Mouse (Mus musculus) adrenal gland, postnatal 4 days (tissue): ENCODE results near the gene S100a2. TPM values are rescaled to one million over a fixed set of nuclear protein-coding genes. Genes with fewer than 3 reads are reported as not detected.
A peak's percentile ranks its signal among the peaks of the same experiment; 100 is the strongest.

Source experiments
- DNase-seq, 2 experiments: peaks; one replicate each; pipeline ENCODE4 v3.0.0; 2021 to 2022; ENCODE audit warnings: low spot score in 2 of 2, mixed read lengths in 2 of 2
- total RNA-seq, 2 experiments: library from RNA; stranded (reverse); gene quantifications; 2 replicates each; pipeline ENCODE4 v1.2.3; 2021

S100a2 gene
- total RNA-seq, 2 experiments from 2014 or later, result not detected

DNA sequence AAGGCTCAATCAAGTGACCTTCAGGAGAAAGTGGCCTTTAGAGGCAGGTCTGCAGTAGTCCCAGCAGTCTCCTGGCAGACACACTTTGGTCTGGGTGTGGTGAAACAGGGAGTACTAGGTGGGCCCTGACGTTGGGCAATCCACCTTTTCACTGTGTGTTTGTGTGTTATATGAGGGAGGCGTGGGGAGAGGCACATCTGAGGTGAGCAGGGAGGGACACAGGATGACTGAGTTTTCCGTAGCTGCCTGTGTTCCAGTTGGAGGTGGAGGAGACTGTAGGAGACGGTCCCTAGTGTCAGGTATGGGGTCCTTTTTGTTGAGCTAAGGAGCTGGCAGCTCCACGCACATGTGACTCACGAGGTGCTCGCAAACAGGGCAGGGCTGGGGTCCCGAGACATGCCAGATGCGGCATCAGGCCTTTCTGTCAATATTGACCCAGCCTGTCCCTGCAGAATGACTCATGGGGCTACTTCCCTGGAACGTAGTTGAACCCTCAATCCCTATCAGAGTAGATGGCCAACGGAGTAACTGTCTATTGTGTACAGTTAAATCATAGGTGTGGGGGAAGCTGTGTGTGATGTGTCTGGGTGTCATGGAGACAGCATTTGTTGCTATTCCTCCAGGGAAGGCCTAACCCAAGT is 24.7 kb downstream of the S100a2 start:
- DNase-seq, result no peak

DNA sequence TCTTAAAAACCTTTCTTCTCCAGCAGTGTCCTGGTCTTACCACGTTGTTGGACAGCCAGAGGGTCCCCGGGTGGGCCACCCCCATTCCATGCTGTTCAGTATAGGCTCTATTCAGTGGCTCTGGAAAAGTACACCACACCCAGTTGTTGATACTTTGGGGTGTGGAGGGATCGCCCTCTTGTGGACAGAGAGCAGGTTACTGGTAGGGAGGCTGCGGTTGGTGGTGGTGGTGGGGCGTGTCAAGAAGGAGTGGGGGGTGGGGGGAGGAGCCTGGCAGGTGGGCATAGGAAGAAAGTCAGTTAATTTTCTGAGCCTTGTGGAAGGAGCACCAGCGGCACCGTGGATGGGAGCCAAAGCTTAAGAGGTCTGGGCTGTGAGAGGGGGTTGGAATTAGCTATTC is 25.4 kb downstream of the S100a2 start:
- DNase-seq, result peak; percentile 19 to 59

DNA sequence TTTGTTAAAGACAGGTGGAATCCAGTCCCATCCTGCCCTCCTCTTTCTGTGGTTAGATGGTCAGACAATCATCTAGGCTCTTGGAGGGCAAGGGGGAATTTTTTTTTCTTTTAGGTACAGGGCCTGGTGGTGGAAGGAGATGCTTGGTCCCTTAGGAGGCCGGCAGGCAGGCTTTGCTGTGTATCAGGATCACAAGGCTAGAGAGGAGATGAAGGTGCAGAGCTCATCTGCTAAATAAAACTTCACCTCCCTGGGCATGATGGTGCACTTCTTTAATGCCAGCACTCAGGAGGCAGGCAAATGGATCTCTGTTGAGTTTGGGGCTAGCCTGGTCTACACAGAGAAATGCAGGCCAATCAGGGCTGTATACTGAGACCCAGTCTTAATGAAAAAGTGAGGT is 25.9 kb downstream of the S100a2 start:
- DNase-seq, result no peak

DNA sequence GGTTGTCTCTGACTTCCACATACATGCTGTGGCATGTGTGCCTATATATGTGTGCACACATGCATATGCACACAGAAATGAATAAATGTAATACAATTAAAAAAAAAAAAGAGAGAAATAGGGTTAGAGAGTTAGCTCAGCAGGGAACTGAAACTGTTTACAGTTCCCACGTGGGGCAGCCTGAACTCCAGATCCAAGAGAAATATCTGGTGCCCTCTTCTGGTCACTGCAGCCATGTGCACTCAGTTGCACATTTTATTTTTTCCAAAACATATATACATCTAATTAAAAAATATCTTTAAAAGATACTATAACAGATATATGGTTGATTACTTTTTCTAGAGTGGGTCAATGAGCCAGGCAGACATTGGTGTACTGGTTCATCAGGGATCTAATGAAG is 27.5 kb downstream of the S100a2 start:
- no peak for DNase-seq

DNA sequence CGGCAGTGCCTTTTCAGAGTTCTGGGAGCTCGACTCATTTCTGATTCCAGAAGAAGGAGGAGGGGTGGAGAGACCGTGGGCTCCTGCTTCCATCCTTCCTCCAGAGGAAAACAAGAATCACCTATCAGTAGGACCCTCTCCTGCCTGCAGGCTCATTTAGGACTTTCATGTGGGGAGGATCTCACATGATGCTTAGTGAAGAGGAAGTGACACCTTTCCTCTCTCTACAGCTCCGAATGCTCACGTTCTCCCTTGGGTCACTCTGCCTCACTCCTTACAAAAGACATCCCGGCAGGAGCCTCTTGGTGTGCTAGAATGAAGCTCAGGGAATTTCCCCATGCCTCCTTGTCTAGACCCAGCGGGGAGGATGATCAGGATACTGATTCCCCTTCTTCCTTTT is 31.5 kb downstream of the S100a2 start:
- no peak for DNase-seq

DNA sequence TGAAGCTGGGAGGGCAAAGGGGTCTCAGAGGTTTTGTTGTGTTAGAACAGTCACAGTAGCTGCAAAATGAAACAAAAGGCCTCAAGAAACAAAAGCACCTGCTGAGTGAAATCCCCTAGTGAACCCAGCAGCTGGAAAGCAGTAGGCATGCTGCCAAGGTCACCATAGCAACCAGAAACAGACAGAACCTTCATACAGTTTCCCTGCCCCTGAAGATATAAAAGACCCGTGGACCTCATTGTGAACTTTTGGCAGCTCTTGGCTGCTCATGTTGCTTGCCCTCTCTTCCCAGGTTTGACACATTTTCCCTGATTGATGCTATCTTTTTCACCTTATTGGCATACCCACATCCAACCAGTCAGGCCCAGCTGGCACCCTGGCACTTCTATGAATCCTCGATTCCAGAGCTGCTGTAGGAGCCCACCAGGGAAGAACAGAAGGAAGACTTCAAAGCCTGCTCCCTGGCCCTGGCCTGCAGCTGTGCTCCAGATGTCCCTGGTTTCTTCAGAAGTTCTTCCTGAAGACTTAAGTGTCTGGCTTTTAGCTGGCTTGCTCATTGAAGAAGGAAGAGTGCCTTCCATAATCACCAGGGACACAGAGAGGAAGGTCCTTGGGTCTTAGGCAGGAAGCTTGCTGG is 33.5 kb downstream of the S100a2 start:
- peak; percentile 32 to 43 for DNase-seq

DNA sequence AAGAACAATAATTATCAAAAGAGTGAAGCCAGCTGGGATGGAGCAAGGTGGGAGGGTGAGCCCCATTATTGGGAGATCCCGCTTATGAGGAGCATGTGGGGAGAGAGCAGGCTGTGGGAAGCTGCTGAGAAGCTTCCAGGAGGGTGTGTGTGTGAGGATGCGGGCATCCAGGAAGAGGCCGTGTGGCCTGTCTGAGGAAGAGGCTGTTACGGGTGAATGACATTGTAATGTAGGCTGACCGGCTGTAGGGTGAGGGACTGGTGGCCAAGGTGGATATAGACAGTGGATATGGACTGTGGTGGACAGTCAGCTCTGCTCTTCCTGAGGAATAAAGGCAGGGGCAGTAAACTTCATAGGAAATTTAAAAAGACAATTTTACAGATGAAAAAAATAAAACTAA is 35.4 kb downstream of the S100a2 start:
- DNase-seq, result no peak

DNA sequence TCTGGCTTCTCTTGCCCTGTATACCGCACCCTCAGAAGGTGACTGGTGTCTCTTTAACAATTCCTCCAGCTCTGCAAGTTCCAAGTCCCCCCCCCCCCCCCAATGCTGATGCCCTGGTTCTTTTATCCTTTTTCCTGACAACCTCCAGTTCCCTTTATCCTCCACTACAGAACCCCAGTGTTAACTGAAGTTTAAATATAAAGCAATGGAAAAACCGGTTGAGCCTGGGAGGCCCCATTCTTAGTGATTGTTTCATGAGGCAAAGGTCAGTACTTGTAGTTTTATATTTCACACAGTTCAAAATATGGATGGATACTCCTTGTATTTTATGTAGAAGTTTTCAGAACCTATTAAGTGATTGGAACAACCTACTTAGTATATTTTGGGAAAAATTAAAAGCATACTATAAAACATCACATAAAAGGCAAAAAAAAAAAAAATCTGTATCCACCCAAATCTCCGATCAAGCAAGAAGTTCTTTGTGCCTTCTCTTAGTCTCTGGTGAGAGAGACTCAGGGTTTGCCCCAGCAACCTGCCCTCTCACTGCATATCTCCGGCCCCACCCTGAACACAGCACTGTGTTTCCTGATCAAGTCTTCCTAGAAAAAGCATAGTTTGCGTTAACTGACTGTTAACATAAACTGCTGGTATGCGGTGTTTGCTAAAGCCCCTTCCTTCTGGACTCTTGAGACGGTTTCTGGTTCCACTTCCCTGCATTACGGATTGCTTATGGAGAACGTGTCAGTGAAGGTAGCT is 36.4 kb downstream of the S100a2 start:
- DNase-seq, result no peak

DNA sequence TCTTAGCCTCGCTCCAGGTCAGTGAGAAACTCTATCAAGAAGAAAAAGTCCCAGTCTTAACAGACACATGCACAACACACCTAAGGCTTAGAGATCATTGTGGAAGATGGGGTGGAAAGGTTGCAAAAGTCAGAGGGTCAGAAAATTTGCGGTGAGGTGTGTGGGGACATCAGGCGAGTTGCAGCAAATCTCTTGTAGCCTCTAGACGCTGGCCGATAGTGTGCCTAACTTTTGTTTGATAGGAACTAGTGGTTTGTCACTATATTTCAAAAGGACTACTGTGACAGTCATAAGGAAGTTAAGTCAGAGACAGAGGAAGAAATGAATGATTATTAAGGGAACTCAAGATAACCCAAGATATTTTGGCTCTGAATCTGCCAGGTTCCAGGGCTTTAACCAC is 37.3 kb downstream of the S100a2 start:
- DNase-seq, result no peak

DNA sequence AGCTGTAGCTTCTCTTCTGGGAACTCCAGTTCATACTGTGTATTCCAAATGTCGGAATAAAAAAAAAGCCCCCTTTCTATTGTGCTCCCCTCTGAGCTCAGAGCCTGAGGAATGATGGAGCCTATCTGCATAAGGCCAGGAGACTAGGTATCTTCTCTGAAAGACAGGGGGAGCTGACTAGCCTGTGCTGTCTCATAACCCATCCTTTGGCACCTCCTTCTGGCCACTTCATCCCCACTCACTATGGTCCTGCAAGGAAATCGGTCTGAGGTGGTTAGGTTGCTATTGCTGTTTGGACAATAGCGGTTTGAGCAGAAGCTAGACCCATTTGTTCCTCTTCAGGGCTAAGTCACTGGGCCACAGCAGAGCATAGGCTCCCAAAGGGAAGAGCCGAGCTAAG is 37.8 kb downstream of the S100a2 start:
- no peak for DNase-seq

DNA sequence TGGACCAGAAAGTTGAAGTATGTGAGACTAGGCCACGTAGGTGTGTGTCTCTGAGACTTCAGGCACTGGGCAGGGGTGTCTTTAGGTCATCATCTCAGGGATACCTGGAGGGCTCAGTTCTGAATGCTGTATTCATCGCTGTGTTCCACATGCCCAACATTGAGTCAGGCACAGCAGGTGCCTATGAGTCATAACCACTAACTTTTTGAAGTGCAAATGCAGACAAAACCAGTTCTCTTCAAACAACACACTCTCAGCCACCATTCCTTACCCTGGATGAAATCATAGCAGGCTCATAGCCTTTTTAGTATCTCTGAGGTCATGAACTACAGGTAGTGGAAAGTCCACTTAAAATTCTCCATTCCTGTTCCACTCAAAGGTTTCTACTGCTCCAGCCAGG is 39.3 kb downstream of the S100a2 start:
- DNase-seq, result no peak

DNA sequence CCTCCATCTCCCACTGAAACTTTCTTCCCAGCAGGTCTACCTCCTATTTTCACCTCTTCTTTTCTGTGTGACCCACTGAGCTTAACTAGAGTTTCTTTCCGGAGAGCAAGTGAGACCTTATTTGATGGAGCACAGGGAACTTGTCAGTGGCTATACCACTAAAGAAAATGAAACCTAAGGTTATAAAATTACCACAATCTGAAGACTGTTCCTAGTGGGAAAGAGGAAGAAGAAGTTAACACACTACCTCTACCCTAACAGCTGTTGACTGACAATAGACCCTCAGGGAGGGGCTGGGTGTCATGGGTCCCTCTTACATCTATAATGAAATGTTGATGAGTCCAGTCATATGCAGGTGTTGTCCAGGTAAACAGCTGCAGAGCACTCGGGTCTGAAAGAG is 41.9 kb downstream of the S100a2 start:
- DNase-seq, result no peak

DNA sequence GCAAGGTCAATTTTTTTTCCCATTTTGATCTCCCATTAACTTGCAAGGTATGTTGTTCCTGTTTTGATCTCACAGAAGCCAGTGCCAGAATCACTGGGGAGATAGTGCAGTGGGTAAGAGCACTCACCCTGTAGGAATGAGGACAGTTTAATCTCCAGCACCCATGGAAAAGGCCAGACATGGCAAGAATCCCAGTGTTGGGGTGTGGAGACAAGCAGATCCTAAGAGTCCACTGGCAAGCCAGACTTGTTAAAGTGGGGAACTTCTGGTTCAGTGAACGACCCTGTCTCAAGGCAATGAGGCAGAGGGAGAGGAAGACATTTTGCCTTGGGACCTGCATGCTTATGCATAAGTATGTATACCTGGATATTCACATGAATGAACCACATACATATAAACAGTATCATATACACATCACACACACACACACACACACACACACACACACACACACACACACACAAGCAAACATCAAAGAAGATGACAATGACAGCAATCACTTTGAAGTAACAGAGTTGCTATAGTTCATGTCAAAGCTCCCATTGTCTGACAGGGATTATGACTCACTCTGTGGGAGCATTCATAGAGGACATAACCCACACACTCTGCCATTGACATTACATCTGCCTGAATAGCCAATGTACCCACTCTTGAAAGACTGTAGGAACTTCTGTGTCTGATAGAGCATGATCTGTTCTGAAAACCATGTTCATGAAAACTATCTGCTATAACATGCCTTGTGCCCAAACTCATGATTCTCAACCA is 48.6 kb downstream of the S100a2 start:
- DNase-seq, result no peak

DNA sequence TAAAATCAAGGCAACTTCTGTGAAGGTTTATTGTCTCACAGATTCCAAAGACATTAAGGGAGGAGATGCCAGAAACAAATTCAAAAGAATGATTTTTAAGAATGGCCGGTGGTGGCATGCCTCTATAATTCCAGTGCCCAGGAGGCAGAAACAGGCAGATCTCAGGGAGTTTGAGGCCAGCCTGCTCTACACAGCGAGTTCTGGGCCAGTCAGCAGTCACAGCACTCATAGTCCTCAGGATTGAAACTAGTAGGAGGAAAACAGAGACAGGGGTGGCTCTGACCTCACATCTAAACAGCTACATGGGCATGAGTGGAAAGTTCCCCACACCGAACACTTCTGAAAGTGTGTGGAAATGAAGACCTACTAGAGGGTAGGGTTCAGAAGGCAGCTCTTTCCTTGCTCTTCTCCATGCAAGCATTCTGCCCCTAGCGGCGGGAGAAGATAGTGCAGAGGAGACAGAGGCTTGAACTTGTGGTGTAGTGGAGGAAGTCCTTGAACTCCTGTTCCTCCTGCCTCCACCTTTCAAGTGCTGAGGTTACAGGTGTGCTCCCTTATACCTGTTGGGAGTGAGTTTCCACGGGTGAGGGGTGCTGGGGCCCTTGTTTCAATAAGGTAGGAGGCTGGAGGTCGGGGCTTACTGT is 49.6 kb downstream of the S100a2 start:
- no peak for DNase-seq

DNA sequence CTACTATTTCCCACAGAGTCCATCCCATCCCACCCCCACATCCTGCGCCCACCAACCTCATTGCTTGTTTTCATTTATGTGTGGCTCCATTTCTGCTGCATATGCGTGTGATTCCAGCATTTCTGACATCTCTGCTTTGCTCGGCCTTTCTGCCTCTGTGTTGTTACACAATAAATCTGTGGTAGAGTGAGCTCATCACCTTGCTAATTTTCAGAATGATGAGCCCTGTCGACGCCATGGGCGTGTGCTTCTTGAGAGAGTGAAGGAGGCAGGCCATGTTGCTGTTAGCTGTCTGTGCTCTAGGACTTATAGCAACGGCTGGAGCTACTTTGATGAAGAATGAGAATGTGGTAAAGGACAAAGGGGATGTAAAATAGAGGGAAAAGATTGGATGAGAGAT is 50.9 kb downstream of the S100a2 start:
- DNase-seq, result no peak

Other genes starting within 250 kb of the S100a2 start
- 10 to 100 TPM; 76.7 to 83.4 TPM for gene Slc27a3, start 200.3 kb upstream of the S100a2 start, total RNA-seq
- gene Ints3, start 156.6 kb upstream of the S100a2 start, total RNA-seq, result 10 to 100 TPM; 56.4 to 57.6 TPM
- gene Npr1, start 124.4 kb upstream of the S100a2 start, total RNA-seq, result 100 to 1,000 TPM; 120 to 121 TPM
- gene Ilf2, start 114.1 kb upstream of the S100a2 start, total RNA-seq, result 10 to 100 TPM; 81.8 to 92.6 TPM
- gene Snapin, start 99.2 kb upstream of the S100a2 start, total RNA-seq, result 10 to 100 TPM; 70.9 to 72.3 TPM
- 100 to 1,000 TPM; 137 to 138 TPM for gene Chtop, start 80.7 kb upstream of the S100a2 start, total RNA-seq
- 10 to 100 TPM; 67.1 TPM for gene S100a1, start 75.9 kb upstream of the S100a2 start, total RNA-seq
- 10 to 100 TPM; 23.9 to 24.7 TPM for gene S100a13, start 75.8 kb upstream of the S100a2 start, total RNA-seq
- 1 to 10 TPM in 1 of 2 experiments, under 1 TPM in 1; 0.54 to 1.2 TPM for gene S100a14, start 63.4 kb upstream of the S100a2 start, total RNA-seq
- 10 to 100 TPM; 68.4 to 74.4 TPM for gene S100a16, start 53.0 kb upstream of the S100a2 start, total RNA-seq
- not detected for gene S100a3, start 29.7 kb upstream of the S100a2 start, total RNA-seq
- gene Gm42674, start 11.7 kb downstream of the S100a2 start, total RNA-seq, result not detected
- gene S100a4, start 13.5 kb downstream of the S100a2 start, total RNA-seq, result 10 to 100 TPM; 11.4 to 14.7 TPM
- not detected for gene S100a5, start 18.3 kb downstream of the S100a2 start, total RNA-seq
- 10 to 100 TPM; 71.7 to 72.5 TPM for gene S100a6, start 22.6 kb downstream of the S100a2 start, total RNA-seq
- gene S100a7a, start 63.8 kb downstream of the S100a2 start, total RNA-seq, result not detected
- gene S100a8, start 78.7 kb downstream of the S100a2 start, total RNA-seq, result 100 to 1,000 TPM in 1 of 2 experiments, 10 to 100 TPM in 1; 48.2 to 155 TPM
- gene S100a9, start 105.5 kb downstream of the S100a2 start, total RNA-seq, result 100 to 1,000 TPM in 1 of 2 experiments, 10 to 100 TPM in 1; 64.8 to 191 TPM
- not detected for gene Pglyrp4, start 136.7 kb downstream of the S100a2 start, total RNA-seq
- not detected for gene Gm5849, start 187.6 kb downstream of the S100a2 start, total RNA-seq